Mouse (Mus musculus) Muller cell, postnatal 12 days (primary cell): ENCODE data around the gene Tmem52.

ENCODE experiments used
- DNase-seq: peaks from one replicate; pipeline ENCODE4 v3.0.0-alpha.2; 2015; ENCODE audit errors: inconsistent ontology term

The Tmem52 gene

DNA sequence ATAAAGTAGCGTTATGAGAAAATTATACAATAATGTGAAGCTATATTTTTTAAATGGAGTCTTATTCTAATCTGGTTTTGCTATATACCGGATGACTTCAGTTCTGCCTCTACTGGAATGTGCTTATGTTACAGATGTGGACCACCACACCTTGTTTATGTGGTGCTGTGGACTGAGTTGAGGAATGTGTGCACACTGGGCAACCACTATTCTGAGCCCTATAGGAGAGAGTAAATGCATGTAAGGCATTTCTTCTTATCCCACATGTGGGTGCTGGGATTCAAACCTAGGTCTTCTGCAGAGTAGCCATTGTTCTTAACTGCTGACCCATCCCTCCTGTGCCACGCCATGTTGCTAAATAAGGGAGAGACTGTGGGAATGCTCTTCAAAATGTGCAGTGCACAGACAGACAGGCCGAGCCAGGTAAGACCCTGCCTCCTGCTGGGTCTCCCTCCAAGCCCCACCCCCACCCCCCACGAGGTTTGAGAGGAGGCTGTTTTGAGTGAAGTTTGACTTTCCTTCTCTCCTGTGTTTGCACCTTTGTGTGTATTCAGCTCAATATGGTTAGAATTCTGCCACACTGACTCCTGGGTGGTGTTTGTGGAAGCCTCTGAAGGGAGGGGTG is 36.9 kb downstream of the Tmem52 start:
- no peak for DNase-seq

GRCm38 (mm10) chr4:155508614-155509013 is 39.7 kb downstream of the Tmem52 start:
- peak; percentile 47 for DNase-seq

GRCm38 (mm10) chr4:155510981-155511380 is 42.1 kb downstream of the Tmem52 start:
- DNase-seq = peak; percentile 27

GRCm38 (mm10) chr4:155514810-155515209 is 45.9 kb downstream of the Tmem52 start:
- no peak for DNase-seq

- no peak for DNase-seq
Measured at GRCm38 (mm10) chr4:155517948-155518517, 49.1 kb downstream of the Tmem52 start.
